Mouse (Mus musculus): ENCODE measurements around the gene Hacd1. TPM values are rescaled to one million over a fixed set of nuclear protein-coding genes. Genes with fewer than 3 reads are reported as not detected.
"Not testable (repeated sequence)": the region's sequence is repeated elsewhere in the genome, so short reads cannot be mapped to it uniquely, and the experiment has no call there.

Gene Hacd1
- total RNA-seq (2021): 10 to 100 TPM; 18.1 to 21.8 TPM

GRCm38 (mm10) chr2:14055566-14056331, at the start of gene Hacd1:
TSS of gene Hacd1 (minus strand) at chr2:14056135.
- DNase-seq (ENCODE audit: extremely low spot score in 1 of 2, low spot score in 1 of 2): peak; percentile 69 to 81

- no peak for DNase-seq (ENCODE audit: extremely low spot score in 1 of 2, low spot score in 1 of 2)
Observed at GRCm38 (mm10) chr2:14103924-14104323, 48.0 kb upstream of the Hacd1 start.

DNA sequence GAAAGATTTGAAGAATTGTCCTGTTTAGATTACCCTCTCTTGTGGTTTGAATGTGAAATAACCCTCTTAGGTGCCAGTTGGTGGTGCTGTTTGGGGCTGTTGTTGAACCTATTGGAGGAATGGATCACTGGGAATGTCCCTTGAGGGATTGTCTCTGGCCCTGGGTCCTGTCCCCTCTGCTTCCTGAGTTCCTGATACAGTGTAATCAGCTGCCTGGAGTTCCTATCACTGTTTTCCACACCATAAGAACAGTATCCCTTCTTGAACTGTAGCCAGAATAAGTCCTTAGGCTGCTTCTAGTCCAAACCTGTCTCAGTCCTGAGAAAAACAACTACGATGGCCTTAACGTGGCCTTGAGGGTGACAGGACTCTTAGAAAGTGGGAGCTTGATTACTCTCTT, 46.7 kb upstream of the Hacd1 start:
- DNase-seq (ENCODE audit: extremely low spot score in 1 of 2, low spot score in 1 of 2): no peak

GRCm38 (mm10) chr2:14100533-14100932, 44.6 kb upstream of the Hacd1 start:
- no peak for DNase-seq (ENCODE audit: extremely low spot score in 1 of 2, low spot score in 1 of 2)

DNA sequence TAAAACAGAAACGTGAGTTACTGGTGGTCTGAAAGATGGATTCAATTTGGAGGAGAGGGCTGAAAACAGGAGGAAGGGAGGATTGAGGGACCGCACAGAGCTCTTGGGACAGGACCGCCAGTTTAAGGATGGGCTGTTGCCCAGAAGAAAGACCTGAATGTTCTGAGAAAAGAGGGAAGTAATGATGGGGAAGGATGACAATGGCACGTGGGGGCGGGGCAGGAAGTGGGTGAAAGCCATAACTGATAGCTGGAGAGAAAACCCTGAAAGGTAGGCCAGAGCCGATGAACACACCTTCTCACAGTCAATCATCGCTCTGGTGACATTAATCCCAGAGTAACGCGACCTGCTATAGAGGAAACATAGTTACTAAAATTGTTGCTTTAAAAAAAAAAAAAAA, 22.6 kb upstream of the Hacd1 start:
- DNase-seq (ENCODE audit: extremely low spot score in 1 of 2, low spot score in 1 of 2): not testable (repeated sequence)

GRCm38 (mm10) chr2:14074221-14074901, 18.4 kb upstream of the Hacd1 start:
- no peak for DNase-seq (ENCODE audit: extremely low spot score in 1 of 2, low spot score in 1 of 2)

DNA sequence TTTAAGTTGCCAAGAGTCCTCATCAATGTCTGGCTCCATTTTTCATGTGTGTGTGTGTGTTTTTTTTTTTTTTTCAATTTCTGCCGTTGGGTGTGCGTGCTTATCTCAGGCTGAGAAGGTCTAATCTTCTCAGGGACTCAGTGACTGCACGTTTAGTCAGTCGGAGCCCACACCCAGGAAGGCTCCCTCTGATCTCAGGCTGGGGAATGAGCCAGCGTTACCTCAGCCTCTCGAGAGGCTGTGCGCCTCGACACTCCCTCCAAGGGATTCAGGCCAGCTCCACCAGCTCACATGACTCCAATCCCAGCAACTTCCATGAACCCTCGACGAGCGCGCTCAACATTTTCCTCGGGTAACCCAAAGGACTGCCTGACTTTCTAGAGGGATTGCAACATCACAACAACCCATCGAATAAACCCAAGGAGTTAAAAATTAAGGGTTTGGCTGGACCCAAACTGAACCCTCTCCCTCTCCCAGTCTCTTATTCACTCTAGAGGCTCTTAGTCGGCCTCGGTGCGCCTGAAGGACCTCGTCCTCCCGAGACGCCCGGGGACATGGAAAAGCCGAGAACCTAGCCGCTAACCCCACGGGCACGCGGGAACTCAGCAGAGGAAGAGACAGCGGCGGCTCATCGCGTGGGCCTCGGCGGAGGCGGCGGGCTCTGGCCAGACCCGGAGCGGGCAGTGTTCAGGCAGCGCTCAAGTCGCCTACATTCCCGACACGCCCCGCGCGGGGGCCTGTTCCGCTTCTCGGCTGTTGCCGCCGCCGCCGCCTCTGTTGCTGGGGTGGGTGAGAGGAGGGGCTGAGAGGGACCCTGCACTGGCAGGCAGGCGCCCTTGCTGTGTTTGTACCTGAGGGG, 17.7 kb upstream of the Hacd1 start, which contains the start of gene Stam:
TSS of gene Stam (plus strand) at position 737 of the 859 bp plus-strand sequence.
- DNase-seq (ENCODE audit: extremely low spot score in 1 of 2, low spot score in 1 of 2): peak; percentile 92 to 93

DNA sequence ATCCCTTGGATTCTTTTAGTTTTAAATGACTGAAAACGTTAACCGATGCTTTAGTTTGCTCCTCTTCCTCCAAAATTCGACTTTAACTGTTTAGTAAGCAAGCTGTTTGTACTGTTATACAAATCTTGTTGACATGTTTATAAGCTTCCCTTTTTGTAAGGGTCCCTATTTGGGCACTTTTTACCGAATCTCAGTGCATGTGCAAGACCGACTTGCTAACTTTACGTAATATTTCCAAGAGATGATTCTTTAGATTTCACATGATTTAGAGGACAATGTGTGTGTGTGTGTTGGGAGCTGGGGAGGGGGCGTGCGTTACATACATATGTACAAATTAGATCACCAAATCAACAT, 17.1 kb upstream of the Hacd1 start:
- DNase-seq (ENCODE audit: extremely low spot score in 1 of 2, low spot score in 1 of 2): no peak

DNA sequence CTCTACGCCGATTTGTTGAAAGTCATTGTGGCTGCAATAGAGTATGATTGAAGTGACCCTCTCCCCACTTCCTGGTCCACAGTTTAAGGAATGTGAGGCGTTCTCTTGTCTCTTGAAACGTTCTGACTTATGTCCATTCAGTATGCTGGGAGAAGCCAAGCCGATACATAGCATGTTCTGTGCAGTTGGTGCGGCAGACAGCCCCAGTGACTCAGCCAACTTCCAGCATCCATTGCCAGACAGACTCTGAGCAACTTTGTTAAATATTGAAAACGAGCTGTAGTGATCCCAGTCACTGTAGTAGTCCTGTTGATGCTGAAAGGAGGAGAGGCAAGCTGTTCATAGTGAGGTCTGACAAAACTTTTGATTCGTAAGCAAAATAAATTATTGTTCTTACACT, 14.5 kb upstream of the Hacd1 start:
- DNase-seq (ENCODE audit: extremely low spot score in 1 of 2, low spot score in 1 of 2): no peak

DNA sequence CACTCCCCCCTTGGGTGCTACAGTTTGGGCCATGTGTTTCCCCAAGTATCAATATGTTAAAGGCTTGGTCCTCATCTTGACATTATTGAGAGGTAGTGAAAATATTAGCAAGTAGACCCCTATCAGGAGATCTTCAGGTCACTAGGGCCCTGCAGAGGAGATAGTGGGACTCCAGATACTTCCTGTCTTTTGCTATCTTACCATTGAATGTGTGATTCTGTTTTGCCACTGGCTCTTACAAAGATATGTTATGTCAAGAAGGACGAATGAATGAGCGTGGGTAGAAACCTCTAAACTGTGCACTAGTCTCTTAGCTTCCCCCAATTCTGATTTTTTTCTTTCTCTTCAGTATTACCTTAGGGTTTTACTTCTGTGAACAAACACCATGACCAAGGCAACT, 13.1 kb upstream of the Hacd1 start:
- no peak for DNase-seq (ENCODE audit: extremely low spot score in 1 of 2, low spot score in 1 of 2)

GRCm38 (mm10) chr2:14065704-14066650, 10.0 kb upstream of the Hacd1 start:
- no peak for DNase-seq (ENCODE audit: extremely low spot score in 1 of 2, low spot score in 1 of 2)

- peak in 1 of 2 experiments; percentile 65 for DNase-seq (ENCODE audit: extremely low spot score in 1 of 2, low spot score in 1 of 2)
Observed at GRCm38 (mm10) chr2:14055168-14055565, 768 bp downstream of the Hacd1 start.

- no peak for DNase-seq (ENCODE audit: extremely low spot score in 1 of 2, low spot score in 1 of 2)
Observed at GRCm38 (mm10) chr2:14054716-14055115, 1.2 kb downstream of the Hacd1 start.

GRCm38 (mm10) chr2:14054163-14054562, 1.8 kb downstream of the Hacd1 start:
- no peak for DNase-seq (ENCODE audit: extremely low spot score in 1 of 2, low spot score in 1 of 2)

- no peak for DNase-seq (ENCODE audit: extremely low spot score in 1 of 2, low spot score in 1 of 2)
Observed at GRCm38 (mm10) chr2:14053618-14054017, 2.3 kb downstream of the Hacd1 start.

- DNase-seq (ENCODE audit: extremely low spot score in 1 of 2, low spot score in 1 of 2): no peak
Observed at GRCm38 (mm10) chr2:14048808-14049207, 7.1 kb downstream of the Hacd1 start.

DNA sequence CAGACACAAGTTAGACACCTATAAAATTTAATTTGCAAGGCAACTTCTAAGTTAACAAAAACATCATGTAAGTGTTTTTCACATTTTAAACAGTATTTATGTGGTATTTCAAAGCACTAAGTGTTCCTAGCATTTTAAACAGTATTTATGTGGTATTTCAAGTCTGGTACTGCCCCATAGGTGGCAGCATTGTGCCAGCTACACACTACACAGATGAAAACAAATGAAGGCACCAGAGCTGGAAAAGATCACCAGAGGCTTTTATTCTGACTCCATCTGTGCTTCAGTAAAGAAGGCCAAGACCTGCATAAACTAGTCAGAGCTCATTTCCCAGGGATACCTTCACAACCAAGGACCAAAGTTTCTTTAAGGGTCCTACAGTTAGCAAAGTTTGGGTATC, 7.6 kb downstream of the Hacd1 start:
- DNase-seq (ENCODE audit: extremely low spot score in 1 of 2, low spot score in 1 of 2): peak; percentile 24 to 64

DNA sequence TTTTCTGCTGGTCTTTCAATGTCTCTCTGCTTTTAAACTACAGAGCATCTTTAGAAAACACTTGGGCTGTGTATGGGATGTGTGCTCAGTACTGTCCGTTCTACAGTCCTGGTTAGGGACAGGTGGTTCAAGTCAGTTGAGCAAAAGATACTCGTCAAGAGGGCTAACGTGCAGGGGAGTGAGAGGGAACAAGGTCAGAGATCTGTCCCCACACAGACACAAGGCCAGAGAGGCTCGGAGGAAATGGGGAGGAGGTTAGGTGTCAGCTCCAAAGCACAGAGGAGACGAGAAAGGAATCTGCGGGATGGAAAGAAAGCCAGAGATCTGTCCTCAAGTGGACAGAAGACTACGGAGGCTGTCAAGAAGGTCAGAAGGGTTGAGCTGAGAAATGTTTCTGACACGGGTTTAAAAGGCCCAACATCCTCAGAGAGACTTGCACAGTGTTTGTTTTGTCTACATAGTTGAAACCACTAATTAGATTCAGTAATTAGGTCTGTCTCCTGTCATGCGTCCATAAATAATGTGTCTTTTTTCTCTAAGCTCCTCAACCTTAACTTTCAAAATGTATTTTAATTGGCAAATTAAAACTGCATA, 12.3 kb downstream of the Hacd1 start:
- no peak for DNase-seq (ENCODE audit: extremely low spot score in 1 of 2, low spot score in 1 of 2)

DNA sequence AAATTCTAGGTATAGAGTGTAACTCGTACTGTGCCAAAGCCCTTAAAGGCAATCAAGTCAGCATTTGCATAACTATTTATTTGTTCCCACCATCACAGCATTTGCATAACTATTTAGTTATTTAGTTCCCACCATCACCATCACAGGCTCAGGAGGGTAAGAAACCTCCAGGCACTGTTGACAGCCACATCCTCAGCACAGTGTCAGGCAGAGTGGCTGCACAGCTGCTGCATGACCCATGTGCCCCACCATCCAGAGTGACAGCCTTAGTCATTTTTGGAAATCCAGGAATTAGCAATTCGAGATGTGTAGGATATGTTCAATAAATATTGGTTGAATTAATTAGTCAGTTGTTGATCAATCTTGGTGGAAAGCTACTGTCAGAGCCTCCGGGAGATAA, 12.9 kb downstream of the Hacd1 start:
- no peak for DNase-seq (ENCODE audit: extremely low spot score in 1 of 2, low spot score in 1 of 2)

GRCm38 (mm10) chr2:14041249-14041648, 14.7 kb downstream of the Hacd1 start:
- DNase-seq (ENCODE audit: extremely low spot score in 1 of 2, low spot score in 1 of 2): no peak

Measured in layer of hippocampus, postnatal 25 days (tissue).